Mouse (Mus musculus) midbrain, postnatal 0 days (tissue): Measurements from ENCODE around the gene Ccdc30. TPM values are rescaled to one million over a fixed set of nuclear protein-coding genes. Genes with fewer than 3 reads are reported as not detected.

Experiments
- ATAC-seq: fragments of 200-750 bp; cut with Nextera tagmentation; 2 replicates; pipeline ENCODE4 v1.8.0; 2017; ENCODE audit warnings: moderate number of reproducible peaks, mild to moderate bottlenecking, moderate TSS enrichment, moderate library complexity; ENCODE audit not compliant: low FRiP score
- DNase-seq: peaks from one replicate; pipeline ENCODE4 v3.0.0-alpha.2; 2015; ENCODE audit warnings: low spot score
- H3K27ac ChIP-seq: fragments of 300-500 bp; sonication (generic); 2 replicates; pipeline ENCODE4 v1.5.1; 2014; ENCODE audit warnings: low read depth, mild to moderate bottlenecking, low read length, mixed read lengths
- H3K27me3 ChIP-seq: fragments of 300-500 bp; sonication (generic); 2 replicates; pipeline ENCODE4 v1.6.1; 2014; ENCODE audit warnings: low read length, control low read depth, mixed read lengths; ENCODE audit not compliant: insufficient read depth
- H3K36me3 ChIP-seq: fragments of 300-500 bp; sonication (generic); 2 replicates; pipeline ENCODE4 v1.6.1; 2014; ENCODE audit warnings: low read length, control low read depth, mixed read lengths; ENCODE audit not compliant: insufficient read depth
- H3K4me1 ChIP-seq: fragments of 300-500 bp; sonication (generic); 2 replicates; pipeline ENCODE4 v1.6.1; 2014; ENCODE audit warnings: mild to moderate bottlenecking, control low read depth, antibody characterized with exemption, low read length, mixed read lengths; ENCODE audit not compliant: insufficient read depth
- H3K4me2 ChIP-seq: fragments of 300-500 bp; sonication (generic); 2 replicates; pipeline ENCODE4 v1.6.1; 2014; ENCODE audit warnings: low read depth, mild to moderate bottlenecking, low read length, mixed read lengths; ENCODE audit not compliant: poor library complexity, severe bottlenecking
- H3K4me3 ChIP-seq: fragments of 300-500 bp; sonication (generic); 2 replicates; pipeline ENCODE4 v1.5.1; 2014; ENCODE audit warnings: low read depth, mild to moderate bottlenecking, low read length, moderate library complexity
- H3K9ac ChIP-seq: fragments of 300-500 bp; sonication (generic); replicated peaks from 2 replicates; pipeline ENCODE4 v1.6.1; 2014; ENCODE audit warnings: mild to moderate bottlenecking, low read length, moderate library complexity, mixed read lengths; ENCODE audit not compliant: poor library complexity, severe bottlenecking
- H3K9me3 ChIP-seq: fragments of 300-500 bp; sonication (generic); 2 replicates; pipeline ENCODE4 v1.6.1; 2016; ENCODE audit warnings: low read length, control low read depth
- CTCF ChIP-seq: IDR thresholded peaks from 2 replicates; pipeline ENCODE4 v1.5.1; 2016; ENCODE audit warnings: antibody characterized with exemption, mild to moderate bottlenecking
- WGBS: fragments of 180-500 bp; shearing (Covaris S2); extraction: QIAGEN DNeasy Blood & Tissue Kit; methylation state at CpG from one replicate; pipeline ENCODE4 v1.1.7; 2014; 5-methylcytosine and 5-hydroxymethylcytosine counted together
- polyA plus RNA-seq: library from polyadenylated mRNA; unstranded; fragments of >200 nt; fragmentation: Nextera tagmentation; extraction: Ambion mirVana; gene quantifications from 2 replicates; pipeline ENCODE4 v1.2.1, GENCODE M21; 2015
- total RNA-seq: library from RNA; depleted of rRNA; stranded (reverse); fragments of >200 nt; gene quantifications from 2 replicates; pipeline ENCODE4 v1.2.3, GENCODE M21; 2014

Ccdc30 gene
- total and polyA plus RNA-seq, 2 experiments from 2014 or later = 9.6 to 24.1 TPM

DNA sequence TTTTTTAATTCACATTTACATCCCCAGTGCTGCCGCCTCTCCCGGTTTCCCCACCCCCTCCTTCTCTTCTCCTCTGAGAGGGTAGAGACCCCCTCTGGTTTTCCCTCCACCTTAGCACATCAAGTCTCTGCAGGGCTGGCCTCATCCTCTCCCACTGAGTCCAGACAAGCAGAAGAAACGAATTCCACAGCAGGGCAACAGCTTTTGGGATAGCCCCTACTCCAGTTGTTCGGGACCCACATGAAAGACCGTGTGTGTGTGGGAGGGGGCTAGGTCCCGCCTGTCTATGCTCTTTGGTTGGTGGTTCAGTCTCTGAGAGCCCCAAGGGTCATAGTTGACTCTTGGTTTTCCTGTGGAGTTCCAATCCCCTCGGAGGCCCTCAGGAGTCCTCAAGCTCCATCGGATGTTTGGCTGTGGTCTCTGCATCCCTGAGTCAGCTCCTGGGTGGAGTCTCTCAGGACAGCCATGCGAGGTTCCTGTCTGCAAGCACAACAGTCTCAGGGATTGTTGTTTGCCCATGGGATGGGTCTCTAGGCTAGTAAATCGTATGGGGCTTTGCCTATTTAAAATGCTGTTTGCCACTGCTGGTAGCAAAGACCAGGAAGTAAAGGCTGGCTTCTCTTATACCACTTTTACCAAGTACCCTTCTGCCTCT lies 94.3 kb downstream of the Ccdc30 start:
- H3K4me2 ChIP-seq = peak overlapping the region; percentile 91
- H3K27ac ChIP-seq = peak overlapping the region; percentile 88
- 27% methylated on average over 10 of the region's 10 CpGs for WGBS
- no peaks in the 10 kb centered on the region for H3K9me3 ChIP-seq
- peak overlapping the region; percentile 65 for H3K4me3 ChIP-seq
- H3K27me3 ChIP-seq = no peaks in the 10 kb centered on the region
- H3K9ac ChIP-seq = peak overlapping the region; percentile 61
- ATAC-seq (peak; percentile 70), DNase-seq (no peak)
- H3K4me1 ChIP-seq = peaks cover 5% of the 10 kb centered on the region
- no peak for TF ChIP-seq CTCF
- peaks cover 19% of the 10 kb centered on the region for H3K36me3 ChIP-seq

GRCm38 (mm10) chr4:119320131-119320830 lies 95.0 kb downstream of the Ccdc30 start, which contains the start of gene Ppih:
Gene Ppih, minus strand, starts transcription at chr4:119320546.
- WGBS = 1% methylated on average over 44 of the region's 44 CpGs
- peak within 1 kb of the TSS; percentile 65 for H3K4me3 ChIP-seq
- DNase-seq (peak; percentile 96), ATAC-seq (peak; percentile 98)
- H3K4me2 ChIP-seq = peak within 1 kb of the TSS; percentile 91
- H3K27me3 ChIP-seq = no peaks in the 10 kb centered on the region
- H3K9me3 ChIP-seq = no peaks in the 10 kb centered on the region
- peaks cover 26% of the 10 kb centered on the region for H3K36me3 ChIP-seq
- peak within 1 kb of the TSS; percentile 88 for H3K27ac ChIP-seq
- H3K9ac ChIP-seq = peak within 1 kb of the TSS; percentile 61
- peaks cover 5% of the 10 kb centered on the region for H3K4me1 ChIP-seq
- TF ChIP-seq CTCF = peak; percentile 16; the same call in 1 of the 2 replicates

- peaks cover 52% of the 10 kb centered on the region for H3K36me3 ChIP-seq
- no peak for DNase-seq
- no peak for TF ChIP-seq CTCF
- no peak overlapping the region for H3K27ac ChIP-seq
- no peak overlapping the region for H3K4me2 ChIP-seq
- 97% methylated on average over 1 of the region's 1 CpGs for WGBS
- H3K9me3 ChIP-seq = no peaks in the 10 kb centered on the region
- H3K4me1 ChIP-seq = no peaks in the 10 kb centered on the region
- H3K9ac ChIP-seq = no peak overlapping the region
- no peak overlapping the region for H3K4me3 ChIP-seq
- ATAC-seq = no peak
- H3K27me3 ChIP-seq = no peaks in the 10 kb centered on the region
Measured at GRCm38 (mm10) chr4:119313756-119314155, 101.6 kb downstream of the Ccdc30 start.

DNA sequence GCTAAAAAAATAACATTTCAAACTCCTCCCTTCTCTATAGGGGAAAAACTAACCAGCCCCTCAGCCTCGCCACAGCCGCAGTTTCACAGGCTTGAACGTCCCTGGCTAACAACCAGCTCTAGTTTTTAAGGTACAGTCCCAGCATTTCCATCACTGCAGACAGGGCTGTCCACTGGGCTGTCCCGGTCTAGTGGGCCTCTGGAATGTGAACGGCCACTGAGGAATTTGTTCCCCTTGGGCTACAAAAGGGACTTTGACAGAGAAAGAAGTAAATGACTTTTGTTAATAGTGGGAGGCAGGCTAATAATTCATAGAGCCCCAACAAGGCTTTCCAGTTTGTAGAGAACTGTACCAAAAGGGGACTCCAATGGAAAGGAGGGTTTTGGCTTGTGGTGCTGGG lies 109.9 kb downstream of the Ccdc30 start:
- WGBS = 61% methylated on average over 5 of the region's 5 CpGs
- Histone ChIP-seq H3K4me2 (no peak overlapping the region), H3K9me3 (no peaks in the 10 kb centered on the region), H3K36me3 (peaks cover 12% of the 10 kb centered on the region), H3K27me3 (no peaks in the 10 kb centered on the region), H3K27ac (no peak overlapping the region), H3K4me3 (no peak overlapping the region), H3K9ac (no peak overlapping the region), H3K4me1 (no peaks in the 10 kb centered on the region)
- TF ChIP-seq CTCF = no peak
- ATAC-seq = no peak
- no peak for DNase-seq

GRCm38 (mm10) chr4:119303291-119303690 lies 112.0 kb downstream of the Ccdc30 start:
- DNase-seq (no peak), ATAC-seq (no peak)
- WGBS = 91% methylated on average over 8 of the region's 8 CpGs
- Histone ChIP-seq H3K27me3 (no peaks in the 10 kb centered on the region), H3K9ac (no peak overlapping the region), H3K4me3 (no peak overlapping the region), H3K36me3 (peaks cover 4% of the 10 kb centered on the region), H3K4me1 (no peaks in the 10 kb centered on the region), H3K4me2 (no peak overlapping the region), H3K27ac (no peak overlapping the region), H3K9me3 (no peaks in the 10 kb centered on the region)
- no peak for TF ChIP-seq CTCF

DNA sequence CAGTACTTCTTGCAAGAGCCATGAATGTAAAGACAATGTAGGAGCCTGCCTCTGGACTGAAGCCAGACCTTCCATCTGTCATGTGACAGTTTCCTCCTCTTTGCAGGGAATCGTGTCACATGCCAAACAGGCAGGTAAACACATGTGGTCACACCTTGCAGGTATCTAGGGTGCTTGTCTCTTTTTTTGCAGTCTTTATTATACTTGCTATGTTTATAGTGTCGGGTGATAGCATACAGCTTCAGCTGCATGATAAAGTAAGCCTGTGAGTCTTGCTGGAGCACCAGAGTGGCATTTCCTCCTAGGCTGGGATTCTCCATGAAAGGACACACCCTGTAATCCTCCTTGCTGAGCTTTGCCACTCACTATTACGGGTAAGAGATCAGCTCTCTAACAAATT lies 113.5 kb downstream of the Ccdc30 start:
- Histone ChIP-seq H3K36me3 (no peaks in the 10 kb centered on the region; the same call in 1 of the 2 replicates), H3K4me1 (no peaks in the 10 kb centered on the region), H3K9ac (no peak overlapping the region), H3K4me3 (no peak overlapping the region), H3K4me2 (no peak overlapping the region), H3K27me3 (no peaks in the 10 kb centered on the region), H3K9me3 (no peaks in the 10 kb centered on the region), H3K27ac (no peak overlapping the region)
- ATAC-seq (no peak), DNase-seq (no peak)
- 90% methylated on average over 3 of the region's 3 CpGs for WGBS
- no peak for TF ChIP-seq CTCF
